Mouse (Mus musculus) ES-Bruce4 (cell line): ENCODE data around the gene Zfp784. TPM values are rescaled to one million over a fixed set of nuclear protein-coding genes. Genes with fewer than 3 reads are reported as not detected.

ENCODE experiments used
- H3K27ac ChIP-seq: 2 replicates; pipeline ENCODE4 v1.5.1; 2012; ENCODE audit warnings: low read length, inconsistent platforms; ENCODE audit not compliant: insufficient read depth
- H3K27me3 ChIP-seq: 2 replicates; pipeline ENCODE4 v1.6.1; 2012; ENCODE audit warnings: mild to moderate bottlenecking, low read length, inconsistent platforms; ENCODE audit not compliant: control insufficient read depth, poor library complexity, insufficient read depth, severe bottlenecking
- H3K36me3 ChIP-seq: 2 replicates; pipeline ENCODE4 v1.6.1; 2012; ENCODE audit warnings: inconsistent platforms, mild to moderate bottlenecking, low read length, moderate library complexity; ENCODE audit not compliant: control insufficient read depth, poor library complexity, insufficient read depth, severe bottlenecking
- H3K4me1 ChIP-seq: one replicate; pipeline ENCODE4 v1.8.1; 2011; ENCODE audit warnings: low read length; ENCODE audit not compliant: control insufficient read depth, insufficient read depth
- H3K4me3 ChIP-seq: 2 replicates; pipeline ENCODE4 v1.5.1; 2011; ENCODE audit warnings: low read depth, mild to moderate bottlenecking, low read length
- H3K9ac ChIP-seq: 2 replicates; pipeline ENCODE4 v1.6.1; 2012; ENCODE audit warnings: low read depth, mild to moderate bottlenecking, inconsistent platforms; ENCODE audit not compliant: poor library complexity, severe bottlenecking
- H3K9me3 ChIP-seq: replicated peaks from 2 replicates; pipeline ENCODE4 v1.6.1; 2012; ENCODE audit warnings: mild to moderate bottlenecking, low read length, inconsistent platforms; ENCODE audit not compliant: control insufficient read depth, poor library complexity, insufficient read depth, severe bottlenecking
- CTCF ChIP-seq: IDR thresholded peaks from one replicate; pipeline ENCODE4 v1.8.1; 2011; ENCODE audit warnings: low read depth, low read length
- EP300 ChIP-seq: IDR thresholded peaks from 2 replicates; pipeline ENCODE4 v1.6.1; 2011; ENCODE audit warnings: low read depth, low read length; ENCODE audit not compliant: insufficient read depth
- POLR2A ChIP-seq: IDR thresholded peaks from one replicate; pipeline ENCODE4 v1.8.1; 2011; ENCODE audit warnings: low read length; ENCODE audit not compliant: insufficient read depth
- polyA plus RNA-seq: library from polyadenylated mRNA; stranded (reverse); fragments of >200 nt; gene quantifications from 2 replicates; pipeline ENCODE4 v1.2.4, GENCODE M21; 2011; ENCODE audit warnings: low read depth; ENCODE audit not compliant: missing spikeins, insufficient read depth, insufficient read length

Zfp784 gene
- 0.30 TPM in 1 of 2 replicates, not detected in the other for polyA plus RNA-seq

DNA sequence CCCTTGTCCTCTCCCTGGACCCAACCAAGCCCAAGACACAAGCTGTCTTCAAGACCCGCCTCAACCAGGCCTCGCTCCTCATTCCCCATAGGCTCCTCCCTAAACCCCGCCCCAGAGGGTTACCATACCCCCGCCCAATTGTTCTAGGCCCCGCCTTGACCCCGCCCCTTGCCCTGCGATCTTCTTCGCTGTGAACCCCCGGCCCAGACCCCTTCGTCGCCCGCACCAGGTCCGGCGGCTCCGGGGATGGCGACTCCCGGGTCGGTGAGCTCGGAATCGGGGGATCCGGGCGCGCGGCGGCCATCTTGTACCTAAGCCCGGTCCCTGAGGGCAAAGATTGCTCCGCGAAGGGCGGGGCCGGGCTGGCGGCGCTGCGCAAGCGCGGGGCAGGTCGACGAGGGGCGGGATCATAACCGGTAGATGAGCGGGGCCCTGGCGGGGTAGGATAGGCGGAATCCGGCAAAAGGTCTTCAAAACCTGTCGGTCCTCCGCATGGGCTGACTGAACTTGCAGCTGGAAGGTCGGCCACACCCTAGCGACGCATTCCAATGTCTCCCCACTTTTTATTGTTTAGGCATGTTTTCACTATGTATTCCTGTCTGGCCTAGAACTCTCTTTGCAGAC is at the start of gene Zfp784:
TSS of gene Zfp784 (minus strand) at position 338 of the 624 bp plus-strand sequence.
- Histone ChIP-seq H3K27ac (peak within 1 kb of the TSS; percentile 56), H3K36me3 (peaks cover 2% of the 10 kb centered on the region; the same call in 1 of the 2 replicates), H3K27me3 (no peaks in the 10 kb centered on the region), H3K4me1 (no peaks in the 10 kb centered on the region), H3K4me3 (peak within 1 kb of the TSS; percentile 99), H3K9ac (peak within 1 kb of the TSS; percentile 74), H3K9me3 (no peaks in the 10 kb centered on the region)
- no peak for TF ChIP-seq EP300

DNA sequence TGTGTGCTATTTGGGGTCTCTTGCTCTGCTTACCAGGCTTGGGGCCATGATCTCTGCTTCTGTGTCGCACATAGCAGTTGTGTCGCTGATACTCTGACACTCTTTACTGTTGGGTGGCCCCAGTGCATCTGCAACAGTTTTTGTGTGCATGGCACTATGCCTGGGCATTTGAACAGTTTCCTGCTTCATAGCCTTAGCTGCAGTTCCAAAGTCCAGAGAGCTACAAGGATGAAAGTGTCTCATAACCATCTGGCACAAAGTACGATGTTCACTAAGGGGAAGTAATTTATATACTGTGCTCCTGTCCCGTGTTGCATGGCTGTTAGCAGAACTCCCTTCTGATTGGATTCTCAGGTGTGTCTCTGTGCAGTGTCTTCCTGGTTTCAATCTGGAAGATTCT is 49.6 kb upstream of the Zfp784 start:
- no peak for TF ChIP-seq CTCF
- no peak for TF ChIP-seq POLR2A
- no peak for TF ChIP-seq EP300
- no peak overlapping the region for H3K27ac ChIP-seq
- H3K27me3 ChIP-seq: no peaks in the 10 kb centered on the region
- H3K4me1 ChIP-seq: peaks cover 1% of the 10 kb centered on the region
- peaks cover 21% of the 10 kb centered on the region for H3K36me3 ChIP-seq
- H3K9me3 ChIP-seq: no peaks in the 10 kb centered on the region
- no peak overlapping the region for H3K9ac ChIP-seq
- no peak overlapping the region for H3K4me3 ChIP-seq

DNA sequence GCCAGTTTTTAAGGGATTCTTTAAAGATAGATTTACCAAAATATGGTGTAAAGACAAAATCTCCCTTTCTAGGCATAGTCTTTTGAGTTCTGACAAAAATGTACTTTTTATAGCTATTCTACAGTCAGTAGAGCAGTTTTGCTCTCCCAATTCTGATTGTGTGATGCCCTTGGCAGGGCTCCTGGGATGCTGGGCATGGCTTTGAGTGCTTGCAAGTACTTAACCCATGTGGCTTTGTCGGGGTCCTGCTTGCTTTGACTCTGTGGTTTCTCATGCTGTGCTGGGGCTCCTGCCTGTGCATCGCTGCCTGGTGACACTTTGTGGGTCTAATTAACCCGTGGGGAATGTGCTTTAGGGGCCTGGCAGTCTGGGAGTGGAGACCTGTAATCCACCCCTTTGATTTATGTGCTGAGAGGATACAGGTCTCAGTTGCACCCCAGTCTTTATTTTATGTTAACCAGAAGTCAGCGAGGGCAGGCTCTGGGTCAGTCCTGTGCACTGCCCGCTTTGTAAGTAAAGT is 48.7 kb upstream of the Zfp784 start:
- H3K27ac ChIP-seq: no peak overlapping the region
- H3K9ac ChIP-seq: no peak overlapping the region
- no peak overlapping the region for H3K4me3 ChIP-seq
- no peaks in the 10 kb centered on the region for H3K27me3 ChIP-seq
- no peaks in the 10 kb centered on the region for H3K9me3 ChIP-seq
- H3K4me1 ChIP-seq: peaks cover 1% of the 10 kb centered on the region
- peaks cover 21% of the 10 kb centered on the region for H3K36me3 ChIP-seq
- TF ChIP-seq CTCF (no peak), POLR2A (no peak), EP300 (no peak)

DNA sequence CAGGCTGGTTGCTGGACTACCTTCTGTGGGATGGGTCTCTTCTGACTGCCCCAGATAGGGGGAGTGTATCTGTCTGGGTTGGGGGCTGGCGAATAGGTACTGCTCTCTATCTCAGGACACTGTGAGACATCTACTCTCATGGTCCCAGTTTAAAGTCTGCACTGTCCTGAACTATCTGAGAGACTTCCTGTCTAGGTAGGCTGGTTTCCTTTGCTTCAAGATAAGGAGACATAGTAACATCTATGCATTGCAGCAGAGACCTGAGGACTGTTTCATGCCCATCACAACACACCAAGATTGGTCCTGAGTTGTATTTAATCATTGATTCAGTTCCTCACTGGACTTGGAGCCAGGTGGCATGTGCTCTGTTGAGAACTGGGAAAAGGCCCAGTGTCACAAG is 47.3 kb upstream of the Zfp784 start:
- Histone ChIP-seq H3K27ac (no peak overlapping the region), H3K27me3 (no peaks in the 10 kb centered on the region), H3K4me1 (peaks cover 1% of the 10 kb centered on the region), H3K4me3 (no peak overlapping the region), H3K9ac (no peak overlapping the region), H3K9me3 (no peaks in the 10 kb centered on the region), H3K36me3 (peaks cover 21% of the 10 kb centered on the region)
- TF ChIP-seq POLR2A: no peak
- no peak for TF ChIP-seq EP300
- no peak for TF ChIP-seq CTCF

DNA sequence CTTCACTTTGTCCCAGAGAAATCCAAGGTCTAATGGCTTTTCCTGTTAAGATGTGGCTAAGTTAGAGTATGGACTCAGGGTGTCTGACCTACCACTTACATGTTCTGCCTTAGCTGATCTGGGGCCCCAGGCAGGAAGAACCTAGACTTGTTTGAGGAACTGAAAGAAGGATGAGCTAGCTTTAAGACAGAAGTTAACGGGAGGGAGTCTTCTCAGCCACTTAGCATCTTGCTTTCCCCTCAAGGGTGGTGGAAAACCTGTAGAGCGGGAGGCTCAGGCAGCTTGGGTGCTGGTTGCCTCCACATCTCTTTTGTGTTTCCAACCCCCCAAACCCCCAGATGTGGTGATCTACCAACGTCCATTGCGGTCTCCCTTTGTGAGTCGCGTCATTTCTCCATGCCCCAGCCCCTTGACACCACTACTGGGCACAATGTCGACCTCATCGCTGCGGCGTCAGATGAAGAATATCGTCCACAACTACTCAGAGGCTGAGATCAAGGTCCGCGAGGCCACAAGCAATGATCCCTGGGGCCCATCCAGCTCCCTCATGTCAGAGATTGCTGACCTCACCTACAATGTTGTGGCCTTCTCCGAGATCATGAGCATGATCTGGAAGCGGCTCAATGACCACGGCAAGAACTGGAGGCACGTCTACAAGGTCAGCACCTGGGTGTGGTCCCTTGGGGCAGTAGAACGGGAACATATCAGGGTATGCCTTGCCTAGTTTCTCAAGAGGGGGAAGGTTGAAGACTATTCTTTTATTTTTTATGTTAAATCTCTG is 45.3 kb upstream of the Zfp784 start:
- no peak overlapping the region for H3K4me3 ChIP-seq
- H3K4me1 ChIP-seq: peaks cover 1% of the 10 kb centered on the region
- H3K27ac ChIP-seq: no peak overlapping the region
- TF ChIP-seq POLR2A (no peak), CTCF (no peak), EP300 (no peak)
- no peaks in the 10 kb centered on the region for H3K9me3 ChIP-seq
- no peak overlapping the region for H3K9ac ChIP-seq
- H3K36me3 ChIP-seq: peaks cover 25% of the 10 kb centered on the region
- no peaks in the 10 kb centered on the region for H3K27me3 ChIP-seq

DNA sequence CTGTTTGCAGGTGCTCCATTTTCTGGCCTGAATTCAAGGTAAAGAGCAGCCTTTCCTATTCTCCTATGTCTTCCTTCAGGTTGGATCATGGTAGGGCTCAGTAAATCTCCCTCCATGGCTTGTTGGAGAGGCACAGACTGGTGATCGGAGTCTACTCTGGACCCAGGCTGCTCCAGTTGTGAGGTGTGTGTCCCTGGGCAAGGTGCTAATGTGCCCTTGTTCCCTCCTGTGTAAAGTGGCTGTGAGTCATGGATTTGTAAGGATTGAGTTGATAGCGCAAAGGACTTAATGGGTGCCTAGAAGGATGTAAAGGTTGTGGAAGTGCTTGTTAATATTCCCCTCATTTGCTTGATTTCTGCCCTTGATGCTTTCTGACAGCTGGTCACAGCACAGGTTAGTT is 43.7 kb upstream of the Zfp784 start:
- H3K9ac ChIP-seq: no peak overlapping the region
- TF ChIP-seq EP300 (no peak), CTCF (no peak), POLR2A (no peak)
- peaks cover 1% of the 10 kb centered on the region for H3K4me1 ChIP-seq
- H3K4me3 ChIP-seq: no peak overlapping the region
- no peaks in the 10 kb centered on the region for H3K27me3 ChIP-seq
- H3K9me3 ChIP-seq: no peaks in the 10 kb centered on the region
- no peak overlapping the region for H3K27ac ChIP-seq
- H3K36me3 ChIP-seq: peaks cover 40% of the 10 kb centered on the region
